Mouse (Mus musculus): ENCODE measurements around the gene Jph3. TPM values are rescaled to one million over a fixed set of nuclear protein-coding genes. Genes with fewer than 3 reads are reported as not detected.

Jph3 gene
- polyA plus RNA-seq (2014; fragmentation: Illumina TruSeq; extraction: RNeasy Lipid Tissue Mini Kit (QIAGEN cat#74804); ENCODE audit: low read depth, low replicate concordance) = 0.17 TPM

DNA sequence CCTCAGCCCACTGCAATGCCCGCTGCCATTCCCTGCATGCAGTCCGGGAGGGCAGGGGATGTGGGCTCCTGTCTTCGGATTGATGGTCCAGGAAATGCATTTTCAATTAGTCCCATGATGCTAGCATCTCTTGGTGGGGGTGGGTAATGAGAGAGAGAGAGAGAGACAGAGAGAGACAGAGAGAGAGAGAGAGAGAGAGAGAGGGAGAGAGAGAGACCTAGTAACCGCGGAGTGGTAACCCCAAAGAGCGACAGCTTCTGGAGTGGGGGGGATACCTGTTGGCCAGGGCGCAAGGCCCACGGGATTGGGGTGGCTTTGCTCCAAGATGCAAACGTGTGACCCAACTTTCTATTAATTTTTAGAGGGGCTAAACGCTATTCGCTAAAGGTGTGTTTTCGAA, at the start of gene Jph3:
Gene Jph3 (plus strand): TSS at position 301 of the 400 bp plus-strand sequence.

GRCm38 (mm10) chr8:121829048-121829776, 99.8 kb downstream of the Jph3 start, which contains the start of gene Klhdc4:
Gene Klhdc4 (minus strand): TSS chr8:121829569.

Other genes with a start within 250 kb of the Jph3 start
- not detected for gene 1700018B08Rik, start 185.3 kb upstream of the Jph3 start, polyA plus RNA-seq (2014; fragmentation: Illumina TruSeq; extraction: RNeasy Lipid Tissue Mini Kit (QIAGEN cat#74804); ENCODE audit: low read depth, low replicate concordance)
- gene Fbxo31, start 150.8 kb upstream of the Jph3 start, polyA plus RNA-seq (2014; fragmentation: Illumina TruSeq; extraction: RNeasy Lipid Tissue Mini Kit (QIAGEN cat#74804); ENCODE audit: low read depth, low replicate concordance) = 3.5 TPM
- 69.7 TPM for gene Map1lc3b, start 139.3 kb upstream of the Jph3 start, polyA plus RNA-seq (2014; fragmentation: Illumina TruSeq; extraction: RNeasy Lipid Tissue Mini Kit (QIAGEN cat#74804); ENCODE audit: low read depth, low replicate concordance)
- gene Zcchc14, start 76.7 kb upstream of the Jph3 start, polyA plus RNA-seq (2014; fragmentation: Illumina TruSeq; extraction: RNeasy Lipid Tissue Mini Kit (QIAGEN cat#74804); ENCODE audit: low read depth, low replicate concordance) = 17.9 TPM
- gene Klhdc4, start 99.9 kb downstream of the Jph3 start, polyA plus RNA-seq (2014; fragmentation: Illumina TruSeq; extraction: RNeasy Lipid Tissue Mini Kit (QIAGEN cat#74804); ENCODE audit: low read depth, low replicate concordance) = 2.6 TPM
- gene Slc7a5, start 178.1 kb downstream of the Jph3 start, polyA plus RNA-seq (2014; fragmentation: Illumina TruSeq; extraction: RNeasy Lipid Tissue Mini Kit (QIAGEN cat#74804); ENCODE audit: low read depth, low replicate concordance) = 8.3 TPM
- not detected for gene Car5a, start 215.3 kb downstream of the Jph3 start, polyA plus RNA-seq (2014; fragmentation: Illumina TruSeq; extraction: RNeasy Lipid Tissue Mini Kit (QIAGEN cat#74804); ENCODE audit: low read depth, low replicate concordance)
- gene Banp, start 220.1 kb downstream of the Jph3 start, polyA plus RNA-seq (2014; fragmentation: Illumina TruSeq; extraction: RNeasy Lipid Tissue Mini Kit (QIAGEN cat#74804); ENCODE audit: low read depth, low replicate concordance) = 4.4 TPM